Mouse (Mus musculus) midbrain, embryonic 12.5 days (tissue): ENCODE results near the gene Ank2. TPM values are rescaled to one million over a fixed set of nuclear protein-coding genes. Genes with fewer than 3 reads are reported as not detected.

Source experiments
- ATAC-seq: fragments of 200-750 bp; cut with Nextera tagmentation; 2 replicates; pipeline ENCODE4 v1.8.0; 2017; ENCODE audit warnings: low read depth, moderate TSS enrichment, moderate library complexity; ENCODE audit not compliant: low FRiP score
- H3K27ac ChIP-seq: fragments of 300-500 bp; sonication (generic); replicated peaks from 2 replicates; pipeline ENCODE4 v1.5.1; 2016; ENCODE audit warnings: mild to moderate bottlenecking
- H3K27me3 ChIP-seq: fragments of 300-500 bp; sonication (generic); 2 replicates; pipeline ENCODE4 v1.6.1; 2016; ENCODE audit warnings: mild to moderate bottlenecking
- H3K36me3 ChIP-seq: fragments of 300-500 bp; sonication (generic); 2 replicates; pipeline ENCODE4 v1.6.1; 2016
- H3K4me1 ChIP-seq: fragments of 300-500 bp; sonication (generic); 2 replicates; pipeline ENCODE4 v1.6.1; 2016
- H3K4me2 ChIP-seq: fragments of 300-500 bp; sonication (generic); replicated peaks from 2 replicates; pipeline ENCODE4 v1.6.1; 2016; ENCODE audit warnings: mild to moderate bottlenecking, moderate library complexity
- H3K4me3 ChIP-seq: fragments of 300-500 bp; sonication (generic); 2 replicates; pipeline ENCODE4 v1.5.1; 2016; ENCODE audit warnings: mild to moderate bottlenecking
- H3K9ac ChIP-seq: fragments of 300-500 bp; sonication (generic); replicated peaks from 2 replicates; pipeline ENCODE4 v1.6.1; 2016; ENCODE audit warnings: mild to moderate bottlenecking, moderate library complexity
- H3K9me3 ChIP-seq: fragments of 300-500 bp; sonication (generic); 2 replicates; pipeline ENCODE4 v1.6.1; 2016; ENCODE audit warnings: mild to moderate bottlenecking
- WGBS: fragments of 180-500 bp; shearing (Covaris S2); methylation state at CpG from one replicate; pipeline ENCODE4 v1.1.7; 2016; 5-methylcytosine and 5-hydroxymethylcytosine counted together
- polyA plus RNA-seq: library from polyadenylated mRNA; unstranded; fragments of >200 nt; fragmentation: Nextera tagmentation; extraction: Ambion mirVana; gene quantifications from 2 replicates; pipeline ENCODE4 v1.2.1, GENCODE M21; 2016

Ank2 gene
- polyA plus RNA-seq, result 141 and 153 TPM in 2 replicates

DNA sequence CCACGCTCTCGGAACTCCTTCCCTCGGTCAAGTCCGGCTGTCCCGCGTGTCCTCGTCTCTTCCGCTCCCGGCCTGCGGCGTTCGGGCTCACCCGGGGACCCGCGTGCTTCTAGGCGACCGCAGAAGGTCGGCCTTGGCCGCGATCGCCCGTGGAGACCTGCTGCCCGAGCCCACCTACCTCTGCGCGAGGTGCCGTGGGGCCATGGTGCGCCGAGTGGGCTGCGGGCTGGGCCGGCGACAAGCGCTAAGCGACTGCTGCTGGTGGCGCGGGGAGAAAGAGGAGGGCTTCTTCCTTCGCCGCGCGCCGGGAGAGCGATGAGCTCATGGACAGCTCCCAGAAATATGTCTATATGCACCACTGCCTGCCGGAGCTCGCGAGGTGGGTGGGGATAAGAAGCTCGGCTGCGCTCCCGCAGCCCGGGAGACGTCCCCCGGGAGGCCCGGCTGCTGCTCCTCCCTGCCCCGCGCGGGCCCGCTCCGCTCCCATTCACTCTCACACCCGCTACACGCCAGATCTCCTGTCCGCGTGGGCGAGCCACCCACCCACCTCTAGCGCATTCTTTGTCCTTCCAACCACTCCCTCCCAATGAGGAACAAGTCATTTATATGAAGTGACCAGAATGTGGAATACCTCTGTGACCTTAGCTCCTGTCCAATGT lies at the start of gene Ank2:
TSS of gene Ank2 (minus strand) at position 609 of the 659 bp plus-strand sequence.
- H3K27ac ChIP-seq, result no peak within 1 kb of the TSS
- peaks cover 8% of the 10 kb centered on the region; the same call in 1 of the 2 replicates for H3K4me1 ChIP-seq
- H3K9ac ChIP-seq, result peak within 1 kb of the TSS; percentile 77
- ATAC-seq, result peak; percentile 45
- peaks cover 38% of the 10 kb centered on the region for H3K27me3 ChIP-seq
- H3K4me3 ChIP-seq, result peak within 1 kb of the TSS; percentile 64
- no peaks in the 10 kb centered on the region for H3K36me3 ChIP-seq
- peak within 1 kb of the TSS; percentile 100 for H3K4me2 ChIP-seq
- no peaks in the 10 kb centered on the region for H3K9me3 ChIP-seq
- WGBS, result under 1% methylated on average over 60 of the region's 62 CpGs

DNA sequence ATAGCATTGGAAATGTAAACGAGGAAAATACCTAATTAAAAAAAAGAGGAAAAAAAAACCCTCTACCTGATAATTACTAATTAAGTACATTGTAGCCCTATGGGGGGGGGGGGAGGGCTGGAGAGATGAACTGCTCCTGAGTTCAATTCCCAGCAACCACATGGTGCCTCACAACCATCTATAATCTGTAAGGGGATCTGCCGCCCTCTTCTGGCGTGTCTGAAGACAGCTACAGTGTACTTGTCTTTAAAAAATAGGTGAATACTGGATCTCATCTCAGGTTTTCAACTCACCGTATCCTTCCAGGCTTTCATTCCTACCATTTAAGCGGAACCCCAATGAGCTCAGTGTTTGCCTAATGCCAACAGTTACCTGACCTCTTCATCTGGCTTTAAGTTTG lies 48.7 kb upstream of the Ank2 start:
- Histone ChIP-seq H3K27ac (no peak overlapping the region), H3K4me1 (no peaks in the 10 kb centered on the region), H3K9me3 (no peaks in the 10 kb centered on the region), H3K9ac (no peak overlapping the region), H3K4me2 (no peak overlapping the region), H3K27me3 (no peaks in the 10 kb centered on the region), H3K4me3 (no peak overlapping the region), H3K36me3 (peaks cover 28% of the 10 kb centered on the region)
- 30% methylated on average over 5 of the region's 5 CpGs for WGBS
- no peak for ATAC-seq

- H3K36me3 ChIP-seq, result peaks cover 40% of the 10 kb centered on the region
- no peak overlapping the region for H3K4me2 ChIP-seq
- no peak overlapping the region for H3K27ac ChIP-seq
- H3K27me3 ChIP-seq, result no peaks in the 10 kb centered on the region
- WGBS, result 15% methylated on average over 5 of the region's 5 CpGs
- ATAC-seq, result no peak
- H3K9ac ChIP-seq, result no peak overlapping the region
- H3K9me3 ChIP-seq, result no peaks in the 10 kb centered on the region
- H3K4me1 ChIP-seq, result no peaks in the 10 kb centered on the region
- no peak overlapping the region for H3K4me3 ChIP-seq
These were observed 45.5 kb upstream of the Ank2 start for GRCm38 (mm10) chr3:127544610-127545121.

DNA sequence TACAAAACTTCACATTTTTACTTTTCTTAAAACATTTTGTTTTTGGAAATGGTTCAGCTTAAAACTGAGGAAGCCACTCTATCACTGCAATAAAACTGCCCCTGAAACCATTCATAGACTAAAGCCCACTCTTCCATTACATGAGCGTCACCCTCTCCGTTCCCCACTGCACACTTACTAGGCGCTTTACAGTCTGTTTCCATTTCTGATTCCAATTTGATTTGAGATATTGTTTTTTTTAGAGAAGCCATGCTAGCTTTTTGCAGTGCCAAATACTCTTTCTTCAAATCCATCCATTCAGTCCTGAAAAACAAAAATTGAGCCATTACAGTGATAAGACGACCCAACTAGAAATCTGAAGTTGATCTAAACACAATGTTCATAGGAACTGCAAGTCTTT lies 44.8 kb upstream of the Ank2 start:
- Histone ChIP-seq H3K4me2 (no peak overlapping the region), H3K9ac (no peak overlapping the region), H3K9me3 (no peaks in the 10 kb centered on the region), H3K27me3 (no peaks in the 10 kb centered on the region), H3K36me3 (peaks cover 43% of the 10 kb centered on the region), H3K4me3 (no peak overlapping the region), H3K27ac (no peak overlapping the region), H3K4me1 (no peaks in the 10 kb centered on the region)
- whole genome bisulfite sequencing, result 74% methylated on average over 4 of the region's 4 CpGs
- ATAC-seq, result no peak

GRCm38 (mm10) chr3:127539193-127539592 lies 40.0 kb upstream of the Ank2 start:
- no peak overlapping the region for H3K4me3 ChIP-seq
- H3K36me3 ChIP-seq, result peaks cover 34% of the 10 kb centered on the region
- H3K4me2 ChIP-seq, result no peak overlapping the region
- H3K4me1 ChIP-seq, result no peaks in the 10 kb centered on the region
- WGBS, result 71% methylated on average over 6 of the region's 6 CpGs
- H3K27me3 ChIP-seq, result no peaks in the 10 kb centered on the region
- no peak overlapping the region for H3K9ac ChIP-seq
- no peaks in the 10 kb centered on the region for H3K9me3 ChIP-seq
- no peak overlapping the region for H3K27ac ChIP-seq
- no peak for ATAC-seq

- Histone ChIP-seq H3K27ac (no peak overlapping the region), H3K4me1 (0 out of 2 replicates have a peak, but pooled peaks cover 4% of the 10 kb centered on the region), H3K27me3 (no peaks in the 10 kb centered on the region), H3K4me3 (no peak overlapping the region), H3K4me2 (no peak overlapping the region), H3K36me3 (no peaks in the 10 kb centered on the region), H3K9me3 (no peaks in the 10 kb centered on the region), H3K9ac (no peak overlapping the region)
- WGBS, result 11% methylated on average over 4 of the region's 4 CpGs
- no peak for ATAC-seq
These were observed 31.1 kb upstream of the Ank2 start for GRCm38 (mm10) chr3:127530293-127530692.

DNA sequence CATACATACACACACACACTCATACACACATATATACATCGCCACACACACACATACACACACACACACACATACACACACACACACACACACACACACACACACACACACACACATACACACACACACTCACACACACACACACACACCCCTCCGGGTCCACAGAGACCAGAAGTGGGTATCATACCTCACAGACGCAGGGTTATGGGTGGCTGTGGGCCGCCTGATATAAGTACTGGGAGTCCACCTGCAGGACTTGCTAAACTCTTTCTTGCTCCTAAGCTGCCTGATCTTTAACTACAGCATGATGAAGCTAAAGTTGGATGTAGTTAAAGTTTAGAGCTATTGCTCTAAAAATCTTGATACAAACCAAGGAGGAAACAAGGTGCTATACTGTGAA lies 30.7 kb upstream of the Ank2 start:
- H3K27me3 ChIP-seq, result no peaks in the 10 kb centered on the region
- no peaks in the 10 kb centered on the region for H3K9me3 ChIP-seq
- H3K36me3 ChIP-seq, result no peaks in the 10 kb centered on the region
- H3K4me3 ChIP-seq, result no peak overlapping the region
- no peak overlapping the region for H3K9ac ChIP-seq
- no peak overlapping the region for H3K27ac ChIP-seq
- no peak overlapping the region for H3K4me2 ChIP-seq
- ATAC-seq, result no peak
- WGBS, result 79% methylated on average over 4 of the region's 4 CpGs
- 0 out of 2 replicates have a peak, but pooled peaks cover 4% of the 10 kb centered on the region for H3K4me1 ChIP-seq

GRCm38 (mm10) chr3:127529210-127529609 lies 30.1 kb upstream of the Ank2 start:
- Histone ChIP-seq H3K27me3 (no peaks in the 10 kb centered on the region), H3K4me2 (no peak overlapping the region), H3K9me3 (no peaks in the 10 kb centered on the region), H3K36me3 (no peaks in the 10 kb centered on the region), H3K9ac (no peak overlapping the region), H3K4me3 (no peak overlapping the region), H3K4me1 (0 out of 2 replicates have a peak, but pooled peaks cover 4% of the 10 kb centered on the region), H3K27ac (no peak overlapping the region)
- 77% methylated on average over 3 of the region's 3 CpGs for WGBS
- ATAC-seq, result no peak

GRCm38 (mm10) chr3:127527465-127528034 lies 28.4 kb upstream of the Ank2 start:
- H3K27ac ChIP-seq, result no peak overlapping the region
- WGBS, result 75% methylated on average over 5 of the region's 5 CpGs
- ATAC-seq, result no peak
- no peak overlapping the region for H3K4me3 ChIP-seq
- H3K9ac ChIP-seq, result no peak overlapping the region
- no peaks in the 10 kb centered on the region for H3K27me3 ChIP-seq
- H3K4me1 ChIP-seq, result 0 out of 2 replicates have a peak, but pooled peaks cover 4% of the 10 kb centered on the region
- no peaks in the 10 kb centered on the region for H3K36me3 ChIP-seq
- H3K4me2 ChIP-seq, result no peak overlapping the region
- no peaks in the 10 kb centered on the region for H3K9me3 ChIP-seq

DNA sequence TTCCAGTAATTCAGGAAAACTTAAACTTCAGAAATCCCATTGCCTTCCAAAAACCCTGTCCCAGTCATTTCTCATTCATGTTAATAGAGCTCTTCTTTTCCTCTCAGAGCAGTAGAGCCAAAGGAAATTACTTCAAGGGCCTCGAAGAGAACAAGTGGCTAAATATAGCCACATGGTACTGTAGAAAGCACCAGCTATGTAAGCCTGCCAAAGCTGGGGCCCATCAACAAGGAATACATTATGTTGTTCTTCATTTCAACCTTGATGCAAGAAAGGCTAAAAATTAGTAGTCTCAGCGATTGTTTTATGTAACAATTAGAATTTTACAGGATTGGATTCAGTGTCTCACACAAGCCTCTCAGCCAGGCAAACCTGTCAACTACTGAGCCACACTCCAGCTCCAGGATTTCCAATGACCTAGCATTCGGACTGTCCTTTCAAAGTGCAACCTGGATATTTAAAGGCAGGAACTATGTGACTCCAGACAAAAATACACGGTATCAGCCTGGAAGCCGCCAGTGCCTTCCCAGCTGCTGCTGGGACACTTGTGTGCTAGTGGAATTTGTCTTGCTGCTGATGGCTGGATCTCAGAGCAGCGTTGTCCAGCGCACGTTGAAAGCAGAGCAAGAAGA lies 26.2 kb upstream of the Ank2 start:
- Histone ChIP-seq H3K36me3 (no peaks in the 10 kb centered on the region), H3K9me3 (no peaks in the 10 kb centered on the region), H3K9ac (no peak overlapping the region), H3K4me3 (no peak overlapping the region), H3K27ac (no peak overlapping the region), H3K4me2 (no peak overlapping the region), H3K4me1 (0 out of 2 replicates have a peak, but pooled peaks cover 1% of the 10 kb centered on the region), H3K27me3 (no peaks in the 10 kb centered on the region)
- 85% methylated on average over 8 of the region's 8 CpGs for WGBS
- no peak for ATAC-seq

- no peaks in the 10 kb centered on the region for H3K9me3 ChIP-seq
- H3K27me3 ChIP-seq, result no peaks in the 10 kb centered on the region
- ATAC-seq, result no peak
- no peaks in the 10 kb centered on the region for H3K4me1 ChIP-seq
- no peak overlapping the region for H3K4me2 ChIP-seq
- H3K27ac ChIP-seq, result no peak overlapping the region
- H3K9ac ChIP-seq, result no peak overlapping the region
- no peak overlapping the region for H3K4me3 ChIP-seq
- WGBS, result 91% methylated on average over 10 of the region's 10 CpGs
- H3K36me3 ChIP-seq, result no peaks in the 10 kb centered on the region
These were observed 22.0 kb upstream of the Ank2 start for GRCm38 (mm10) chr3:127521156-127521555.

GRCm38 (mm10) chr3:127520300-127520699 lies 21.1 kb upstream of the Ank2 start:
- Histone ChIP-seq H3K9me3 (no peaks in the 10 kb centered on the region), H3K4me2 (no peak overlapping the region), H3K27me3 (no peaks in the 10 kb centered on the region), H3K4me1 (no peaks in the 10 kb centered on the region), H3K9ac (no peak overlapping the region), H3K36me3 (no peaks in the 10 kb centered on the region), H3K4me3 (no peak overlapping the region), H3K27ac (no peak overlapping the region)
- 89% methylated on average over 6 of the region's 6 CpGs for WGBS
- ATAC-seq, result no peak
